Mouse (Mus musculus) brain, embryonic 14.5 days (tissue): ENCODE data around the gene Eif4g3.

Source experiments
- CTCF ChIP-seq: fragments of 200-500 bp; IDR thresholded peaks from 2 replicates; pipeline ENCODE4 v1.5.1; 2012; ENCODE audit warnings: inconsistent platforms, mild to moderate bottlenecking, moderate library complexity, borderline replicate concordance; ENCODE audit not compliant: insufficient read depth, insufficient read length; ENCODE audit errors: extremely low read depth
- POLR2A ChIP-seq: fragments of 200-500 bp; IDR thresholded peaks from 2 replicates; pipeline ENCODE4 v1.6.1; 2012; ENCODE audit warnings: mild to moderate bottlenecking, inconsistent platforms, borderline replicate concordance; ENCODE audit not compliant: poor library complexity, insufficient read depth, insufficient read length, severe bottlenecking; ENCODE audit errors: extremely low read depth

- no peak for TF ChIP-seq CTCF
- TF ChIP-seq POLR2A: no peak
These were observed 96.7 kb downstream of the Eif4g3 start for GRCm38 (mm10) chr4:138089512-138089911.
